13 mouse cellular contexts compared by ENCODE assay signal in genomic region chr7:67691036-67691435, GRCm38 (mm10). TPM values are rescaled to one million over a fixed set of nuclear protein-coding genes. Genes with fewer than 3 reads are reported as not detected.
DNase-seq lines count a peak whose midpoint lies in the region; ATAC-seq and TF ChIP-seq lines count a peak whose summit lies in the region.
"Had no signal": no experiment of that assay in that cellular context is flagged by ENCODE, and none has a peak within 500 bp of the region (broad histone marks: within the 10 kb centered on the region; RNA-seq: fewer than 3 reads in every experiment).

No protein-coding gene starts in this region.

- H3K9ac ChIP-seq in heart, adult 2 months (ENCODE audit: low read depth, low read length) = no peak overlapping the region
- no peak overlapping the region for H3K9ac ChIP-seq in midbrain, postnatal 0 days (replicated peaks; ENCODE audit: low read length, poor library complexity, severe bottlenecking)
- H3K9ac ChIP-seq in intestine, embryonic 15.5 days = no peak overlapping the region
- H3K9ac ChIP-seq: hindbrain, embryonic 14.5 days; lung, embryonic 14.5 days had no signal

- no peak for TF ChIP-seq POLR2A in heart, adult 2 months (IDR thresholded peaks at IDR 0.05; ENCODE audit: insufficient read depth, low read depth, low read length)

- H3K36me3 ChIP-seq in heart, adult 2 months (ENCODE audit: control insufficient read depth, insufficient read depth, low read length) = peaks cover 3% of the 10 kb centered on the region; the same call in 1 of the 2 replicates
- no peaks in the 10 kb centered on the region for H3K36me3 ChIP-seq in heart, embryonic 10.5 days
- H3K36me3 ChIP-seq in midbrain, postnatal 0 days (ENCODE audit: insufficient read depth, low read length) = no peaks in the 10 kb centered on the region
- H3K36me3 ChIP-seq in intestine, embryonic 15.5 days = no peaks in the 10 kb centered on the region

- WGBS in heart, adult 2 months = 36% methylated on average over 6 of the region's 6 CpGs
- WGBS in heart, embryonic 10.5 days = 29% methylated on average over 6 of the region's 6 CpGs
- 79% methylated on average over 6 of the region's 6 CpGs for WGBS in midbrain, postnatal 0 days
- WGBS in intestine, embryonic 15.5 days = 69% methylated on average over 6 of the region's 6 CpGs

- no peaks in the 10 kb centered on the region for H3K9me3 ChIP-seq in heart, embryonic 10.5 days
- no peaks in the 10 kb centered on the region for H3K9me3 ChIP-seq in midbrain, postnatal 0 days (ENCODE audit: low read length)
- no peaks in the 10 kb centered on the region for H3K9me3 ChIP-seq in intestine, embryonic 15.5 days

- TF ChIP-seq EP300 in heart, adult 2 months (IDR thresholded peaks at IDR 0.05; ENCODE audit: insufficient read depth, low read depth, low read length) = no peak

- intact Hi-C loops in heart, adult 2 months (cut with DNase I) = no loop called here

- H3K4me2 ChIP-seq in midbrain, postnatal 0 days (ENCODE audit: low read depth, low read length, poor library complexity, severe bottlenecking) = no peak overlapping the region
- H3K4me2 ChIP-seq in intestine, embryonic 15.5 days (replicated peaks) = no peak overlapping the region
- H3K4me2 ChIP-seq: hindbrain, embryonic 14.5 days; lung, embryonic 14.5 days had no signal

- peak overlapping the region; percentile 51 for H3K27ac ChIP-seq in heart, adult 2 months
- H3K27ac ChIP-seq in heart, embryonic 10.5 days = peak overlapping the region; percentile 71
- H3K27ac ChIP-seq in midbrain, postnatal 0 days (ENCODE audit: low read depth, low read length) = no peak overlapping the region
- no peak overlapping the region for H3K27ac ChIP-seq in intestine, embryonic 15.5 days
- H3K27ac ChIP-seq: hindbrain, embryonic 14.5 days; kidney, postnatal 0 days had no signal

- no peak overlapping the region for H3K4me3 ChIP-seq in heart, adult 2 months
- no peak overlapping the region for H3K4me3 ChIP-seq in heart, embryonic 10.5 days
- H3K4me3 ChIP-seq in midbrain, postnatal 0 days (ENCODE audit: low read depth, low read length) = no peak overlapping the region
- no peak overlapping the region for H3K4me3 ChIP-seq in intestine, embryonic 15.5 days (replicated peaks)

- no peaks in the 10 kb centered on the region for H3K79me2 ChIP-seq in heart, adult 2 months (replicated peaks; ENCODE audit: control insufficient read depth, insufficient read depth, low read length)

- no peak for TF ChIP-seq CTCF in heart, adult 2 months (IDR thresholded peaks at IDR 0.05)
- TF ChIP-seq CTCF in midbrain, postnatal 0 days (IDR thresholded peaks at IDR 0.05) = no peak

- peaks cover 15% of the 10 kb centered on the region for H3K4me1 ChIP-seq in heart, adult 2 months (ENCODE audit: control insufficient read depth, insufficient read depth, low read length)
- H3K4me1 ChIP-seq in heart, embryonic 10.5 days = peaks cover 38% of the 10 kb centered on the region
- no peaks in the 10 kb centered on the region for H3K4me1 ChIP-seq in midbrain, postnatal 0 days (ENCODE audit: insufficient read depth, low read length)
- H3K4me1 ChIP-seq in intestine, embryonic 15.5 days (replicated peaks) = no peaks in the 10 kb centered on the region

- peak in 1 of 2 experiments; percentile 31 for DNase-seq in heart, adult 2 months
- DNase-seq in heart, postnatal 4 days = no peak
- DNase-seq in adrenal gland, postnatal 36 days = peak; percentile 24 to 44
- no peak for DNase-seq in heart, embryonic 10.5 days (ENCODE audit: low spot score)
- DNase-seq in kidney, postnatal 10 days = peak; percentile 46
- no peak for DNase-seq in midbrain, postnatal 0 days (ENCODE audit: low spot score)
- DNase-seq: cerebellum, adult 8-10 months; lung, embryonic 14.5 days; thymus, adult 18-20 months had no signal

- no peaks in the 10 kb centered on the region for H3K27me3 ChIP-seq in heart, adult 2 months (ENCODE audit: control insufficient read depth, insufficient read depth, low read length)
- no peaks in the 10 kb centered on the region for H3K27me3 ChIP-seq in heart, embryonic 10.5 days (ENCODE audit: insufficient read depth, poor library complexity, severe bottlenecking)
- no peaks in the 10 kb centered on the region for H3K27me3 ChIP-seq in midbrain, postnatal 0 days (ENCODE audit: insufficient read depth, low read length)
- no peaks in the 10 kb centered on the region for H3K27me3 ChIP-seq in intestine, embryonic 15.5 days (replicated peaks)

- ATAC-seq in midbrain, postnatal 0 days (ENCODE audit: low FRiP score) = no peak
- no peak for ATAC-seq in intestine, embryonic 15.5 days
- ATAC-seq: forebrain, embryonic 14.5 days had no signal

RNA-seq across cellular contexts. Expression of gene Ttc23, which starts 43.8 kb away (rescaled TPM):
- 10 to 100 TPM; 18.6 to 20.7 TPM for total RNA-seq in heart, adult 2 months (2021)
- 3.6 and 8.7 TPM in 2 replicates for polyA plus RNA-seq in heart, adult 2 months (2012; rRNA removed)
- total RNA-seq in heart, postnatal 4 days (2021) = 10 to 100 TPM; 34.9 TPM
- total RNA-seq in adrenal gland, postnatal 36 days (2021) = 10 to 100 TPM; 24.3 to 34.8 TPM
- polyA plus RNA-seq in heart, embryonic 10.5 days (2016; fragmentation: Nextera tagmentation; extraction: Ambion mirVana) = 19.0 and 27.1 TPM in 2 replicates
- 5.9 and 6.7 TPM in 2 replicates for total RNA-seq in midbrain, postnatal 0 days (2014; rRNA removed)
- polyA plus RNA-seq in midbrain, postnatal 0 days (2015; fragmentation: Nextera tagmentation; extraction: Ambion mirVana) = 4.6 and 5.6 TPM in 2 replicates
- polyA plus RNA-seq in intestine, embryonic 15.5 days (2015; fragmentation: Nextera tagmentation; extraction: Ambion mirVana) = 20.9 and 21.8 TPM in 2 replicates

RNA-seq across cellular contexts. Expression of gene Lrrc28, which starts 46.0 kb away (rescaled TPM):
- total RNA-seq in heart, adult 2 months (2021) = 10 to 100 TPM; 14.1 to 16.4 TPM
- 20.5 and 24.2 TPM in 2 replicates for polyA plus RNA-seq in heart, adult 2 months (2012; rRNA removed)
- 10 to 100 TPM; 15.7 to 17.7 TPM for total RNA-seq in heart, postnatal 4 days (2021)
- total RNA-seq in adrenal gland, postnatal 36 days (2021) = 10 to 100 TPM; 17.5 to 19.6 TPM
- polyA plus RNA-seq in heart, embryonic 10.5 days (2016; fragmentation: Nextera tagmentation; extraction: Ambion mirVana) = 12.8 and 13.6 TPM in 2 replicates
- 61.4 and 69.0 TPM in 2 replicates for total RNA-seq in midbrain, postnatal 0 days (2014; rRNA removed)
- 22.4 and 25.8 TPM in 2 replicates for polyA plus RNA-seq in midbrain, postnatal 0 days (2015; fragmentation: Nextera tagmentation; extraction: Ambion mirVana)
- polyA plus RNA-seq in intestine, embryonic 15.5 days (2015; fragmentation: Nextera tagmentation; extraction: Ambion mirVana) = 8.9 and 10.4 TPM in 2 replicates

Comparison
In these comparisons a context has a peak if more than half of its experiments do, and no peak if none do; other contexts are left out.
1. DNase-seq: peak in adrenal gland, postnatal 36 days (2 of 2) and kidney, postnatal 10 days (single experiment); none in heart, postnatal 4 days (single experiment), heart, embryonic 10.5 days (single experiment) and midbrain, postnatal 0 days (single experiment).
2. H3K27ac ChIP-seq: peak in heart, adult 2 months (single experiment) and heart, embryonic 10.5 days (single experiment); none in midbrain, postnatal 0 days (single experiment) and intestine, embryonic 15.5 days (single experiment).